Mouse (Mus musculus) hematopoietic stem cell, adult 5-6 weeks (primary cell): Measurements from ENCODE around the gene Olfr284. TPM values are rescaled to one million over a fixed set of nuclear protein-coding genes. Genes with fewer than 3 reads are reported as not detected.

Experiments used
- ATAC-seq, 2 experiments: fragments of 125-278 bp in 1 of 2; replicated peaks in 1 of 2; 2 replicates each; pipeline ENCODE4 v1.8.0; 2016 to 2017; ENCODE audit warnings: inconsistent platforms in 2 of 2, mild to moderate bottlenecking in 2 of 2, moderate number of reproducible peaks in 2 of 2, low read depth in 1 of 2, moderate TSS enrichment in 1 of 2; ENCODE audit not compliant: low FRiP score in 2 of 2, poor library complexity in 2 of 2, severe bottlenecking in 2 of 2, insufficient read depth in 1 of 2, low TSS enrichment in 1 of 2
- total RNA-seq: library from RNA; stranded (forward); fragments of 172-1452, 232-1000 nt; gene quantifications from 2 replicates; pipeline ENCODE4 v1.2.3, GENCODE M21; 2017

Olfr284 gene
- total RNA-seq: not detected in 2 replicates

DNA sequence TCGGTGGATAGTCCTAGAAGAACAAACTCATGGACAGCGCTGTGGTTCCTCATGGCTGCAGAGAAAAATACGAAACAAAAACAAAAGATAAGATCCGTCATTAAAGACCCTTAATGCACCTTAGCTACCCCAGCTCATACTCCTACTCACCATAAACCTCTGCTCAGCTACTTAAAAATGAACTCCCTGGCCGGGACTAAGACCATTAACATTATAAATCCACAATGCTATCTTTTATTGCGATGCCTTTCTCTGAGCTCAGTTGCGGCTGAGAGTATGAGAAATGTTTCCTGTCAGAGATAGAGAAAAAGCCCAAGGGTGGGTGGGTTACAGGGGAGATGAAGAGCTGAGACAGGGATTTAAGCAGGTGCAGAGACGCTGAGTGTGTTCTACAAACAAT lies at the start of gene Olfr284:
TSS of gene Olfr284 (minus strand) at position 101 of the 400 bp plus-strand sequence.
- no peak for ATAC-seq

DNA sequence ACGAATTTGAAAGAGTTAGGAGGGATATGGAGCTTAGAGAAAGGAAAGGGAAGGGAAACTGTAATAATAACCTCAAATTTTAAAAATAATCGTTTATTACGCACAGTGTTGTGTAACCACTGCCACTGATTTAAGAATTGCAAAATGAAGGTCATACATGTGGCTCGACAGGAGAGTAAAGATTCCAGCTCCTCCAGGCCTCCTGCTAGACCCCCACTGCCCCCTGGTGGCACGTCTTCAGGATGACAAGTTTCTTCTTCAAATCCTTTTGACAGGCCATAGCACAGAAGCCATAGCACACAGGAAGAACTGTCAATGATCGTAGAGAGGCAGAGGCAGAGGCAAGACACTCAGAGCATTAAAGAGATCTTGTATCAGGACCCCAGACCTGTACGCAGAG lies 49.0 kb upstream of the Olfr284 start:
- peak; percentile 71 to 78; a peak in 3 of 4 replicates for ATAC-seq

DNA sequence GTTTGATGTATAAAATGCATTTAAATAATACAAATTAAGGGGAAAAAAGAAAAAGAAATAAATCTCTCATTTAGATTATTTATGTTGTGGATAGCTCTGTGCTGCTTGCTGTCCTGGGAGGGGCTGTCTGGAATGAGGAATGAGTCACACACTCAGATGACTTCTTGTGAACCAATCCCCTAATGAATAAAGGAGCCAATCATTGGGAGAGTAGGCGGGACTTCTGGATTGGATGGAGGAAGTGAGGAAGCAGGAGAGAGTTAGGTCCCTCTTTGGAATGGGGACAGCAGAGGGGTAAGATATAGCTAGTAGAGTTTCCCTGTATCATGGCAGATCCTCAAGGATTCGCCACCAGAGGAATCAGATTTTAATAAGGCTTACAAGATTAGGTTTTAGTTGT lies 46.8 kb upstream of the Olfr284 start:
- no peak for ATAC-seq

DNA sequence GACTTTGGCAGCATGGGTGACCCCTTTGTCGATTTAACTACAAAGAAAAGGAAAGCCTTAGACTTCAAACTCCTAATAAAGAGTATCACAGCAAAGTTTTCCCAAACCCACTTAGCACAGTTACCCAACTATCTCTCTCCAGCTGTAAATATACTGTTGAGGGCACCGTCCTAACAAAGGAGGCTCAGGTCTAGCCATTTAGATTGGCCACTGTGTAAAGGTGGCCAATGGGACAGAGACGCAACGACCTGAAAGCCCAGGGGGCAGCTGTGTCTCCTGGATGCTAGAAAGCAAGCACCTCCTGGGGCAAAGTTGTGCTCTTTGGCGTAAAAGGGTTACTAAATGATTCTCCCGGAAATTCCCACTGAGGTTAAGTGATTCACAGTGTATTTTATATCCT lies 40.1 kb upstream of the Olfr284 start, which contains the start of gene Olfr283:
TSS of gene Olfr283 (minus strand) at position 101 of the 400 bp plus-strand sequence.
- no peak for ATAC-seq

DNA sequence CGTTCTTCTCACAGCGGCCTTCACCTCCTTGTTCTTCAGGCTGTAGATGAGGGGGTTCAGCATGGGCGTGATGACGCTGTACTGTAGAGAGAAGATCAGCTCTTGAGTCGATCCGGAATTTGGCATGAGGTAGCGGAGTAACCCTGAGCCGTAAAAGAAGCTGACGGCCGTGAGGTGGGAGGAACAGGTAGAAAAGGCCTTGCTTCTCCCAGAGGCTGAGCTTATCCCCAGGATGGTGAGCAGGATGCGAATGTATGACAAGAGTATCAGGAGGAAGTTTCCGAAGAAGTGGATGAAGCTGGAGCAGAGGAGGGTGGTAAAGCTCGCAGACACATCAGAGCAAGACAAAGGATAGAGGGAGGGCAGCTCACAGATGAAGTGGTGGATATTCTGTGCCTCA lies 37.4 kb upstream of the Olfr284 start:
- ATAC-seq: no peak

DNA sequence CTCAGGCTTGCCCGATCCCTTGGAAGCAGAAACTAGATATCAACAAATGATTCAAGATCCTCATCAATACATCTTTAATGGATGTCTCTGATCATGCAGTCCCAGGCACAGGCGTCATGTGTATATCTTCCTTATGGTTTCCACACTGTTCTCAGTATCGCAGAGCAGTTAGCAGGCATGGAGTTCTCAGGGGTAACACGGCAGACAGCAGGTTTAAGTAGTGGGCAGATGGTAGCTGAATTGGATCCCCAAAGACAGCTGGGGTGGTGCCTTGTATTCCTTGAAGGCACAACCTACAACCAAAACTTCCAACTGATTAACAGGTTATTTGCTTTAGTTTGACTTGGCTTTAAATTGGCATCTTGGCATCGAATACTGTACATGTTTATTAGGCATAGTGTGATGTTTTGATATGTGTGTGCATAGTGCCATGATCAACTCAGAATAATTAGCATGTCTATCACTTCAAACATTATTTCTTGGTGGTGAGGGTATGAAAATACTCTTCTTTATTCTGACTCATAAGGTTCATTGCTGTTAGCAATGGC lies 23.5 kb downstream of the Olfr284 start, which contains the start of gene Olfr285:
TSS of gene Olfr285 (minus strand) at position 177 of the 548 bp plus-strand sequence.
- ATAC-seq: no peak

- ATAC-seq: no peak
These were observed 25.1 kb downstream of the Olfr284 start for GRCm38 (mm10) chr15:98315703-98316102.

- ATAC-seq: no peak; a peak in 1 of 4 replicates
These were observed 44.9 kb downstream of the Olfr284 start, which contains the start of gene Zfp641 for GRCm38 (mm10) chr15:98295628-98296551. Zfp641 (minus strand) TSS chr15:98296161.

GRCm38 (mm10) chr15:98293651-98294050 lies 47.1 kb downstream of the Olfr284 start:
- ATAC-seq: no peak

Other genes starting within 250 kb of the Olfr284 start
- gene Pfkm, start 248.4 kb downstream of the Olfr284 start, total RNA-seq: 38.0 and 41.3 TPM in 2 replicates
- 58.2 and 63.0 TPM in 2 replicates for gene Senp1, start 247.2 kb downstream of the Olfr284 start, total RNA-seq
- gene Asb8, start 175.4 kb downstream of the Olfr284 start, total RNA-seq: 17.2 and 20.4 TPM in 2 replicates
- 0.10 TPM in 1 of 2 replicates, not detected in the other for gene Ccdc184, start 173.8 kb downstream of the Olfr284 start, total RNA-seq
- not detected in 2 replicates for gene Olfr288, start 145.4 kb downstream of the Olfr284 start, total RNA-seq
- not detected in 2 replicates for gene Gm44579, start 120.0 kb downstream of the Olfr284 start, total RNA-seq
- not detected in 2 replicates for gene Olfr287, start 119.9 kb downstream of the Olfr284 start, total RNA-seq
- gene Olfr286, start 106.5 kb downstream of the Olfr284 start, total RNA-seq: not detected in 2 replicates
- not detected in 2 replicates for gene H1fnt, start 83.7 kb downstream of the Olfr284 start, total RNA-seq
- gene Zfp641, start 44.8 kb downstream of the Olfr284 start, total RNA-seq: not detected in 2 replicates
- not detected in 2 replicates for gene Olfr285, start 23.6 kb downstream of the Olfr284 start, total RNA-seq
- gene Olfr283, start 40.0 kb upstream of the Olfr284 start, total RNA-seq: not detected in 2 replicates
- gene Olfr282, start 90.2 kb upstream of the Olfr284 start, total RNA-seq: not detected in 2 replicates
- gene Olfr281, start 111.6 kb upstream of the Olfr284 start, total RNA-seq: not detected in 2 replicates
- gene OR5BS1P, start 128.9 kb upstream of the Olfr284 start, total RNA-seq: not detected in 2 replicates
- not detected in 2 replicates for gene Lalba, start 141.7 kb upstream of the Olfr284 start, total RNA-seq
- gene Olfr279, start 151.4 kb upstream of the Olfr284 start, total RNA-seq: not detected in 2 replicates
- 55.2 and 57.8 TPM in 2 replicates for gene Kansl2, start 193.3 kb upstream of the Olfr284 start, total RNA-seq
- 109 and 125 TPM in 2 replicates for gene Ccnt1, start 229.9 kb upstream of the Olfr284 start, total RNA-seq
- not detected in 2 replicates for gene 4930415O20Rik, start 230.0 kb upstream of the Olfr284 start, total RNA-seq